Mouse (Mus musculus) lung, postnatal 0 days (tissue): ENCODE measurements around the gene Atf6. TPM values are rescaled to one million over a fixed set of nuclear protein-coding genes. Genes with fewer than 3 reads are reported as not detected.

Experiments
- ATAC-seq: fragments of 200-750 bp; cut with Nextera tagmentation; 2 replicates; pipeline ENCODE4 v1.8.0; 2017; ENCODE audit warnings: moderate library complexity
- DNase-seq: peaks from one replicate; pipeline ENCODE4 v3.0.0-alpha.2; 2016; ENCODE audit warnings: low spot score
- H3K27ac ChIP-seq: fragments of 300-500 bp; sonication (generic); 2 replicates; pipeline ENCODE4 v1.5.1; 2014; ENCODE audit warnings: antibody characterized with exemption, mild to moderate bottlenecking, low read length, mixed read lengths
- H3K27me3 ChIP-seq: fragments of 300-500 bp; sonication (generic); replicated peaks from 2 replicates; pipeline ENCODE4 v1.6.1; 2014; ENCODE audit warnings: low read length, mixed read lengths; ENCODE audit not compliant: insufficient read depth
- H3K36me3 ChIP-seq: fragments of 300-500 bp; sonication (generic); 2 replicates; pipeline ENCODE4 v1.6.1; 2014; ENCODE audit warnings: low read length, mixed read lengths; ENCODE audit not compliant: insufficient read depth
- H3K4me1 ChIP-seq: fragments of 300-500 bp; sonication (generic); 2 replicates; pipeline ENCODE4 v1.6.1; 2014; ENCODE audit warnings: antibody characterized with exemption, low read depth, low read length, mixed read lengths; ENCODE audit not compliant: insufficient read depth
- H3K4me2 ChIP-seq: fragments of 300-500 bp; sonication (generic); replicated peaks from 2 replicates; pipeline ENCODE4 v1.6.1; 2014; ENCODE audit warnings: low read depth, mild to moderate bottlenecking, low read length, moderate library complexity, mixed read lengths
- H3K4me3 ChIP-seq: fragments of 300-500 bp; sonication (generic); 2 replicates; pipeline ENCODE4 v1.5.1; 2014; ENCODE audit warnings: low read depth, low read length
- H3K9ac ChIP-seq: fragments of 300-500 bp; sonication (generic); replicated peaks from 2 replicates; pipeline ENCODE4 v1.6.1; 2014; ENCODE audit warnings: low read depth, mild to moderate bottlenecking
- H3K9me3 ChIP-seq: fragments of 300-500 bp; sonication (generic); 2 replicates; pipeline ENCODE4 v1.6.1; 2016; ENCODE audit warnings: low read length, mixed read lengths
- CTCF ChIP-seq: IDR thresholded peaks from 2 replicates; pipeline ENCODE4 v1.5.1; 2016; ENCODE audit warnings: antibody characterized with exemption, mild to moderate bottlenecking
- EP300 ChIP-seq: IDR thresholded peaks from 2 replicates; pipeline ENCODE4 v1.6.1; 2016; ENCODE audit warnings: antibody characterized with exemption, mild to moderate bottlenecking, control low read depth
- WGBS: fragments of 180-500 bp; shearing (Covaris S2); extraction: QIAGEN DNeasy Blood & Tissue Kit; methylation state at CpG from one replicate; pipeline ENCODE4 v1.1.7; 2014; 5-methylcytosine and 5-hydroxymethylcytosine counted together
- polyA plus RNA-seq: library from polyadenylated mRNA; unstranded; fragments of >200 nt; fragmentation: Nextera tagmentation; extraction: Ambion mirVana; gene quantifications from 2 replicates; pipeline ENCODE4 v1.2.1, GENCODE M21; 2015

The Atf6 gene
- polyA plus RNA-seq, 1 experiment from 2014 or later, result 11.0 TPM

DNA sequence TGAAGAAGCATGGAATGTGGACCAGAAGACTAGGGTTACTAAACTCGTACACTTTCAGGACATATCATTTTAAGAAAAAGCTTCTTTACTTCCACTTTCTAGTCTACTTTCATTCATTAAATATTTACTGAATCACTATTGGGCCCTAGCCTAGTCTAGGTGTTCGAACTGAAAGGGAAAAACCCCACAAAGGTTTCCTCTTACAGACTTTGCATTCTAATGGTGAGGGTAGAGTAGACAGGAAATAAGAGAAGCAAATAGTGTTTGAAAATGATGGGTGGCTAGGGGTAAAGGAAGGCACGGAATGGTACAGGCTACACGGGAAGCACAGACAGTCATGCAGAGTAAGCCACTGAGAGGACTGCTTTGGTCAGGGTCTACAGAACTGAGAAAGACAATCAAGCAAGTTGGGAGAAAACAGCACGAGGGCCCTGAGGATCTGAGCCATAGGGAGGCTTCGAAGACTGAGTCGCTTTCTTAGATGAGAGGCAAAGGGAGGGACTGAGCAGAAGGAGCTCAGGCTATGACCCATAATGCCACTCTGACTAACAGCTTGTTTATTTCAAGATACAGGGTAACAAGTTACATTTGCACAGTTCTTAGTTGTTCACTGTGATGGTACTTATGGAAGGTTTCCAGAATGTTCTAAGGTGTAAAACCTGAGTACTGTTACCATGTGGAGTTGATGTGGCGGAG lies 138.2 kb downstream of the Atf6 start:
- no peak for ATAC-seq
- TF ChIP-seq CTCF (no peak), EP300 (no peak)
- H3K36me3 ChIP-seq, result no peaks in the 10 kb centered on the region

GRCm38 (mm10) chr1:170728524-170728923 lies 139.0 kb downstream of the Atf6 start:
- H3K4me3 ChIP-seq, result no peak overlapping the region
- H3K9ac ChIP-seq, result no peak overlapping the region
- H3K9me3 ChIP-seq, result no peaks in the 10 kb centered on the region
- WGBS, result 74% methylated on average over 6 of the region's 6 CpGs
- H3K4me1 ChIP-seq, result no peaks in the 10 kb centered on the region
- H3K27me3 ChIP-seq, result no peaks in the 10 kb centered on the region
- H3K27ac ChIP-seq, result no peak overlapping the region
- H3K4me2 ChIP-seq, result no peak overlapping the region
- no peak for DNase-seq
- TF ChIP-seq EP300 (no peak), CTCF (no peak)
- ATAC-seq, result no peak
- H3K36me3 ChIP-seq, result no peaks in the 10 kb centered on the region

More for the DNA sequence above, 138.2 kb downstream of the Atf6 start:
- Histone ChIP-seq H3K9ac (no peak overlapping the region), H3K9me3 (no peaks in the 10 kb centered on the region), H3K27me3 (no peaks in the 10 kb centered on the region), H3K27ac (no peak overlapping the region), H3K4me1 (no peaks in the 10 kb centered on the region), H3K4me3 (no peak overlapping the region), H3K4me2 (no peak overlapping the region)
- DNase-seq, result no peak
- 72% methylated on average over 8 of the region's 8 CpGs for WGBS

DNA sequence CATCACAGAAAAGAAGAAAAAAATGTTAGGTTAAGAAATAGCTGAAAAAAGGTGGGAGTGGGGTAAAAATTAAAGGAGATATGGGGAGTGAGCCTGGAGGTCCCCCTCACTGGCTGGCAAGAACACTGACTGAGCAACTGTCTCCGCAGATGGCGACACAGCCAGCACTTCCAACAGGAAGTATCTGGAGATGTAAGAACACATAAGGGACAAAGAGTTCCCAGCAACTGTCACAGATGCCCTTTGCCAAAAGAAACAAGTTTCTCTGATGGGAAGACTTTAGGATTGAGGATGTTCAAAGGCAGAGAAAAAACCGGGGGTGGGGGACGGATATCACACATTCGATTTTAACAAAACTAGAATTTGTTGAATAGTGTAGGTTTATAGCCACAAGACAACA lies 146.0 kb downstream of the Atf6 start:
- H3K4me1 ChIP-seq, result no peaks in the 10 kb centered on the region

GRCm38 (mm10) chr1:170718133-170718810 lies 149.3 kb downstream of the Atf6 start:
- Histone ChIP-seq H3K4me3 (no peak overlapping the region), H3K9me3 (no peaks in the 10 kb centered on the region), H3K36me3 (no peaks in the 10 kb centered on the region), H3K4me2 (no peak overlapping the region), H3K9ac (no peak overlapping the region), H3K4me1 (no peaks in the 10 kb centered on the region), H3K27ac (no peak overlapping the region), H3K27me3 (no peaks in the 10 kb centered on the region)
- DNase-seq (peak; percentile 66), ATAC-seq (peak; percentile 57)
- TF ChIP-seq CTCF (no peak), EP300 (no peak)
- 58% methylated on average over 8 of the region's 8 CpGs for WGBS

More for the DNA sequence above, 146.0 kb downstream of the Atf6 start:
- no peak overlapping the region for H3K4me3 ChIP-seq
- TF ChIP-seq CTCF (no peak), EP300 (peak; percentile 70)
- DNase-seq, result peak; percentile 70
- H3K27ac ChIP-seq, result no peak overlapping the region
- H3K9ac ChIP-seq, result no peak overlapping the region
- no peaks in the 10 kb centered on the region for H3K36me3 ChIP-seq
- H3K9me3 ChIP-seq, result no peaks in the 10 kb centered on the region
- WGBS, result 76% methylated on average over 5 of the region's 5 CpGs
- no peak overlapping the region for H3K4me2 ChIP-seq
- ATAC-seq, result peak; percentile 69
- H3K27me3 ChIP-seq, result no peaks in the 10 kb centered on the region

GRCm38 (mm10) chr1:170717241-170717828 lies 150.2 kb downstream of the Atf6 start:
- Histone ChIP-seq H3K27me3 (no peaks in the 10 kb centered on the region), H3K4me3 (no peak overlapping the region), H3K27ac (no peak overlapping the region), H3K9ac (no peak overlapping the region), H3K4me2 (no peak overlapping the region), H3K36me3 (no peaks in the 10 kb centered on the region), H3K4me1 (no peaks in the 10 kb centered on the region), H3K9me3 (no peaks in the 10 kb centered on the region)
- ATAC-seq (0 out of 2 replicates have a peak, but pooled peaks have one; percentile 34), DNase-seq (peak; percentile 70)
- TF ChIP-seq EP300, result no peak
- TF ChIP-seq CTCF, result no peak
- 66% methylated on average over 3 of the region's 3 CpGs for WGBS

- no peaks in the 10 kb centered on the region for H3K27me3 ChIP-seq
- H3K27ac ChIP-seq, result no peak overlapping the region
- no peaks in the 10 kb centered on the region for H3K4me1 ChIP-seq
- no peak overlapping the region for H3K4me2 ChIP-seq
- H3K4me3 ChIP-seq, result no peak overlapping the region
- H3K36me3 ChIP-seq, result peaks cover 7% of the 10 kb centered on the region; the same call in 1 of the 2 replicates
- no peaks in the 10 kb centered on the region for H3K9me3 ChIP-seq
- H3K9ac ChIP-seq, result no peak overlapping the region
- WGBS, result 93% methylated on average over 7 of the region's 7 CpGs
- no peak for DNase-seq
- ATAC-seq, result no peak
- TF ChIP-seq EP300 (no peak), CTCF (no peak)
These were observed 155.8 kb downstream of the Atf6 start for GRCm38 (mm10) chr1:170711731-170712130.
